In genomic region chr6:125954965-125955364, GRCm38 (mm10) we compare ENCODE assay signal across 9 mouse cellular contexts.
DNase-seq lines count a peak whose midpoint lies in the region; ATAC-seq and TF ChIP-seq lines count a peak whose summit lies in the region.
"Had no signal": no experiment of that assay in that cellular context is flagged by ENCODE, and none has a peak within 500 bp of the region (broad histone marks: within the 10 kb centered on the region; RNA-seq: fewer than 3 reads in every experiment).

No protein-coding gene starts in this region.

- no peaks in the 10 kb centered on the region for H3K27me3 ChIP-seq in liver, embryonic 14.5 days (ENCODE audit: control insufficient read depth, insufficient read depth, low read length)
- H3K27me3 ChIP-seq: midbrain, embryonic 12.5 days had no signal

- H3K4me1 ChIP-seq in liver, embryonic 14.5 days (replicated peaks; ENCODE audit: control insufficient read depth in 2 of 2, insufficient read depth in 2 of 2, low read length in 1 of 2), result no peaks in the 10 kb centered on the region
- H3K4me1 ChIP-seq: midbrain, embryonic 12.5 days had no signal

- H3K4me3 ChIP-seq in liver, embryonic 14.5 days (ENCODE audit: insufficient read depth in 1 of 2, low read depth in 2 of 2, low read length in 2 of 2), result no peak overlapping the region
- H3K4me3 ChIP-seq: midbrain, embryonic 12.5 days had no signal

- H3K27ac ChIP-seq in liver, embryonic 14.5 days, result no peak overlapping the region
- H3K27ac ChIP-seq: midbrain, embryonic 12.5 days had no signal

- peak; percentile 48 for TF ChIP-seq CTCF in liver, embryonic 14.5 days (IDR thresholded peaks at IDR 0.05; ENCODE audit: low read depth)

- H3K4me2 ChIP-seq in liver, embryonic 14.5 days (ENCODE audit: low read depth), result no peak overlapping the region
- H3K4me2 ChIP-seq: midbrain, embryonic 12.5 days had no signal

- H3K9me3 ChIP-seq in liver, embryonic 14.5 days (ENCODE audit: control insufficient read depth, low read length), result no peaks in the 10 kb centered on the region
- H3K9me3 ChIP-seq: midbrain, embryonic 12.5 days had no signal

- no peaks in the 10 kb centered on the region for H3K36me3 ChIP-seq in liver, embryonic 14.5 days (replicated peaks; ENCODE audit: control insufficient read depth, insufficient read depth, low read depth)
- H3K36me3 ChIP-seq: midbrain, embryonic 12.5 days had no signal

- ATAC-seq in liver, embryonic 14.5 days (ENCODE audit: insufficient read depth), result no peak

- peak; percentile 19 for DNase-seq in adrenal gland, postnatal 14 days
- no peak for DNase-seq in adrenal gland, adult 8-10 months
- peak; percentile 23 for DNase-seq in urinary bladder, postnatal 14 days (ENCODE audit: low spot score)
- no peak for DNase-seq in urinary bladder, adult 2 months (ENCODE audit: low spot score)
- peak; percentile 39 for DNase-seq in hindlimb bud, embryonic 11.5 days (ENCODE audit: extremely low spot score, low read depth, low spot score)
- no peak for DNase-seq in liver, embryonic 14.5 days (ENCODE audit: low read depth in 3 of 3, low spot score in 3 of 3)
- DNase-seq in right cerebral cortex, postnatal 4 days, result peak; percentile 27
- DNase-seq in thymus, postnatal 0 days (ENCODE audit: low spot score), result no peak

- TF ChIP-seq EP300 in liver, embryonic 14.5 days (IDR thresholded peaks at IDR 0.05; ENCODE audit: low read depth), result no peak

- H3K9ac ChIP-seq in liver, embryonic 14.5 days (replicated peaks), result no peak overlapping the region
- H3K9ac ChIP-seq: midbrain, embryonic 12.5 days had no signal

- WGBS in liver, embryonic 14.5 days (ENCODE audit: insufficient replicate concordance), result 16% methylated on average over 3 of the region's 3 CpGs

Comparison
In these comparisons a context has a peak if more than half of its experiments do, and no peak if none do; other contexts are left out.
1. DNase-seq: peak in adrenal gland, postnatal 14 days (single experiment), urinary bladder, postnatal 14 days (single experiment), hindlimb bud, embryonic 11.5 days (single experiment) and right cerebral cortex, postnatal 4 days (single experiment); none in adrenal gland, adult 8-10 months (single experiment), urinary bladder, adult 2 months (single experiment), liver, embryonic 14.5 days (0 of 3) and thymus, postnatal 0 days (single experiment).